Mouse (Mus musculus) stomach, postnatal 0 days (tissue): ENCODE measurements at regions not wholly inside any gene's neighbourhood (a gene's known extent, or its start where the extent isn't known, plus 50 kb on each side); places are given as distances from the start of the nearest gene placed in this dataset.

Experiments used
- ATAC-seq: fragments of 200-750 bp; cut with Nextera tagmentation; 2 replicates; pipeline ENCODE4 v1.8.0; 2017; ENCODE audit not compliant: low FRiP score, low TSS enrichment
- DNase-seq: peaks from one replicate; pipeline ENCODE4 v3.0.0-alpha.2; 2016; ENCODE audit warnings: low spot score
- H3K27ac ChIP-seq: fragments of 300-500 bp; sonication (generic); replicated peaks from 2 replicates; pipeline ENCODE4 v1.5.1; 2014; ENCODE audit warnings: mild to moderate bottlenecking, control low read depth
- H3K27me3 ChIP-seq: fragments of 300-500 bp; sonication (generic); 2 replicates; pipeline ENCODE4 v1.6.1; 2014; ENCODE audit warnings: low read length; ENCODE audit not compliant: control insufficient read depth, insufficient read depth
- H3K36me3 ChIP-seq: fragments of 300-500 bp; sonication (generic); 2 replicates; pipeline ENCODE4 v1.6.1; 2014; ENCODE audit warnings: low read length, mixed read lengths; ENCODE audit not compliant: control insufficient read depth, insufficient read depth
- H3K4me1 ChIP-seq: fragments of 300-500 bp; sonication (generic); replicated peaks from 2 replicates; pipeline ENCODE4 v1.6.1; 2014; ENCODE audit warnings: antibody characterized with exemption; ENCODE audit not compliant: control insufficient read depth, insufficient read depth
- H3K4me2 ChIP-seq: fragments of 300-500 bp; sonication (generic); replicated peaks from 2 replicates; pipeline ENCODE4 v1.6.1; 2014; ENCODE audit warnings: low read depth, mild to moderate bottlenecking, control low read depth, moderate library complexity
- H3K4me3 ChIP-seq: fragments of 300-500 bp; sonication (generic); 2 replicates; pipeline ENCODE4 v1.5.1; 2014; ENCODE audit warnings: low read depth, low read length, control low read depth
- H3K9ac ChIP-seq: fragments of 300-500 bp; sonication (generic); 2 replicates; pipeline ENCODE4 v1.6.1; 2014; ENCODE audit warnings: mild to moderate bottlenecking, low read length, control low read depth, mixed read lengths
- H3K9me3 ChIP-seq: fragments of 300-500 bp; sonication (generic); 2 replicates; pipeline ENCODE4 v1.6.1; 2016; ENCODE audit warnings: low read length; ENCODE audit not compliant: control insufficient read depth
- CTCF ChIP-seq: IDR thresholded peaks from 2 replicates; pipeline ENCODE4 v1.5.1; 2016; ENCODE audit warnings: antibody characterized with exemption, low read depth, mild to moderate bottlenecking, moderate library complexity
- EP300 ChIP-seq: optimal IDR thresholded peaks from 2 replicates; pipeline ENCODE3; 2016; ENCODE audit warnings: antibody characterized with exemption
- WGBS: fragments of 180-500 bp; shearing (Covaris S2); extraction: QIAGEN DNeasy Blood & Tissue Kit; methylation state at CpG from one replicate; pipeline ENCODE4 v1.1.7; 2014; 5-methylcytosine and 5-hydroxymethylcytosine counted together

GRCm38 (mm10) chr1:80030635-80031034, 169.7 kb upstream of the Serpine2 start:
- H3K9ac ChIP-seq: no peak overlapping the region
- ATAC-seq: no peak
- H3K4me3 ChIP-seq: no peak overlapping the region
- WGBS: 57% methylated on average over 1 of the region's 1 CpGs
- DNase-seq: no peak
- no peak overlapping the region for H3K4me2 ChIP-seq
- no peak for TF ChIP-seq CTCF
- TF ChIP-seq EP300: no peak
- no peaks in the 10 kb centered on the region for H3K4me1 ChIP-seq
- no peaks in the 10 kb centered on the region for H3K27me3 ChIP-seq
- H3K9me3 ChIP-seq: no peaks in the 10 kb centered on the region
- H3K36me3 ChIP-seq: no peaks in the 10 kb centered on the region
- H3K27ac ChIP-seq: no peak overlapping the region

- DNase-seq (no peak), ATAC-seq (no peak)
- Histone ChIP-seq H3K27ac (no peak overlapping the region), H3K4me2 (no peak overlapping the region), H3K9ac (no peak overlapping the region), H3K4me3 (no peak overlapping the region), H3K36me3 (no peaks in the 10 kb centered on the region), H3K9me3 (no peaks in the 10 kb centered on the region), H3K27me3 (no peaks in the 10 kb centered on the region), H3K4me1 (no peaks in the 10 kb centered on the region)
- TF ChIP-seq EP300 (no peak), CTCF (no peak)
- WGBS: 57% methylated on average over 3 of the region's 3 CpGs
These were observed 169.2 kb upstream of the Serpine2 start for GRCm38 (mm10) chr1:80030224-80030623.

DNA sequence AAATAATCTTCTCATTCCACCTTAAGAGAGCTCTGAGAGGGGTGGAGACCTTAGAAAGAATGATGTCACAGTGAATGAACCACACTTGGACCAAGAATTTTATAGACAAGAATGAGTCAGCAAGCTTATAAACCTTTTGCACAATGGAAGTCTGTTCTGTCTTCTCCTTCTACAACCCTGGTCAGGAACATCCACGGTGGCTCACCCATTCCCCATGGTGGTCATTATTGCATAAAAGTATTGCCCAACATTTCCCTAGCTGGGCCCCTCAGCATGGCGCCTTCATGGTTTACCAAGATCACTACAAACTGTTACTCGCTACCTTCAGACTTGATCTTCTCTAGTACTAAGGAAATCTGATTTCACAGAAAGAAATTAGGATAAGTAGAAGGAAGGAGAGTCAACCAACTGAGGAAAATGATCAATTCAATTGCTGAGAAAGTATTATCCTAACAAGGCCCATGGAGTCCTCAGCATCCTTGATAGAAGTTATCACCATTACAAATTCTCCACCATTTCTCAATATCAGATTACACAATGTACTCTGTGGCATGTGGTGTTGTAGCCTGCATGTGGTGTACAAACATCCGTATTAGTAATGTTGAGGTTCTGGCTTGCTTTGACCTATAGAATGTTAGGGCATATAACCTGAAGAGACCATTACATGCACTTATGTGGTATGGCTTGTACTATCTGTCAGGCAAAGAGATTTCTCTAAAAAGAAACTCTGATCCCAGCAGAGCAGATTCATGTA, 165.1 kb upstream of the Serpine2 start:
- Histone ChIP-seq H3K4me1 (no peaks in the 10 kb centered on the region), H3K4me2 (no peak overlapping the region), H3K27ac (no peak overlapping the region), H3K27me3 (no peaks in the 10 kb centered on the region), H3K9ac (no peak overlapping the region), H3K36me3 (no peaks in the 10 kb centered on the region), H3K4me3 (no peak overlapping the region), H3K9me3 (no peaks in the 10 kb centered on the region)
- ATAC-seq: no peak
- no peak for DNase-seq
- WGBS: 84% methylated on average over 4 of the region's 4 CpGs
- no peak for TF ChIP-seq EP300
- no peak for TF ChIP-seq CTCF

- Histone ChIP-seq H3K4me2 (no peak overlapping the region), H3K27ac (no peak overlapping the region), H3K4me1 (no peaks in the 10 kb centered on the region), H3K27me3 (no peaks in the 10 kb centered on the region), H3K36me3 (no peaks in the 10 kb centered on the region), H3K4me3 (no peak overlapping the region), H3K9me3 (no peaks in the 10 kb centered on the region), H3K9ac (no peak overlapping the region)
- WGBS: 33% methylated on average over 6 of the region's 6 CpGs
- no peak for DNase-seq
- TF ChIP-seq CTCF (no peak), EP300 (no peak)
- no peak for ATAC-seq
These were observed 162.6 kb upstream of the Serpine2 start for GRCm38 (mm10) chr1:80023518-80024095.

DNA sequence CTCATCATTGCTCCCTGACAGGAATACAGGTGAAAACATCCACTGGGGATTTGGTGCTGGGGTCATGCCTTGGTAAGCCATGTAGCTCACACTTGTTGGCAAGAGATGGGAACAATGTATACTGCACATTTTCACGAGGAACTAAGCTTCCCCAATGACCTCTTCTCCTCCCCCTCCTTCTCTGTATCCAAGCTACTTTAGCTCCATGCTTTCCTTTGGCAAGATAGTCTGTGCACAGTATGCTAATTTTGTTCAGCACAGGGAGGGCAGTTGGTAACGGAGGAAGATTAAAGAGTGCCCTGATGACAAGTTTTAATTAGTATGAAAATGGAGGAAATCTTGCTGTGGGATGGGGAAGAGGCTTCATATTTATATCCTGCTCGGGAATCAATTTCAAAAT, 160.9 kb upstream of the Serpine2 start:
- H3K27me3 ChIP-seq: no peaks in the 10 kb centered on the region
- H3K4me2 ChIP-seq: no peak overlapping the region
- no peak overlapping the region for H3K27ac ChIP-seq
- 60% methylated on average over 3 of the region's 3 CpGs for WGBS
- no peak for ATAC-seq
- no peak overlapping the region for H3K4me3 ChIP-seq
- H3K4me1 ChIP-seq: no peaks in the 10 kb centered on the region
- no peak overlapping the region for H3K9ac ChIP-seq
- TF ChIP-seq CTCF (no peak), EP300 (no peak)
- no peaks in the 10 kb centered on the region for H3K9me3 ChIP-seq
- H3K36me3 ChIP-seq: no peaks in the 10 kb centered on the region
- DNase-seq: no peak

- Histone ChIP-seq H3K36me3 (no peaks in the 10 kb centered on the region), H3K4me2 (no peak overlapping the region), H3K4me3 (no peak overlapping the region), H3K9ac (no peak overlapping the region), H3K27ac (no peak overlapping the region), H3K9me3 (no peaks in the 10 kb centered on the region), H3K4me1 (no peaks in the 10 kb centered on the region), H3K27me3 (no peaks in the 10 kb centered on the region)
- WGBS: 59% methylated on average over 11 of the region's 11 CpGs
- DNase-seq (no peak), ATAC-seq (no peak)
- TF ChIP-seq EP300: no peak
- TF ChIP-seq CTCF: no peak
These were observed 157.5 kb upstream of the Serpine2 start for GRCm38 (mm10) chr1:80018391-80019065.
